Mouse (Mus musculus) spleen, adult 2 months (tissue): ENCODE measurements around the gene Unc45b. TPM values are rescaled to one million over a fixed set of nuclear protein-coding genes. Genes with fewer than 3 reads are reported as not detected.
A peak's percentile ranks its signal among the peaks of the same experiment; 100 is the strongest.

Experiments used
- DNase-seq, 2 experiments: peaks; one replicate each; pipeline versions ENCODE4 v3.0.0 to v3.0.0-alpha.2; 2012 to 2021; ENCODE audit warnings: low spot score in 2 of 2, low read depth in 1 of 2
- H3K27ac ChIP-seq: fragments of 200-500 bp; 2 replicates; pipeline ENCODE4 v1.5.1; 2012; ENCODE audit warnings: low read length, inconsistent platforms; ENCODE audit not compliant: insufficient read depth
- H3K27me3 ChIP-seq: fragments of 200-500 bp; 2 replicates; pipeline ENCODE4 v1.6.1; 2012; ENCODE audit warnings: mild to moderate bottlenecking, moderate library complexity, low read length, inconsistent platforms; ENCODE audit not compliant: control insufficient read depth, insufficient read depth
- H3K36me3 ChIP-seq: fragments of 200-500 bp; 2 replicates; pipeline ENCODE4 v1.6.1; 2012; ENCODE audit warnings: mild to moderate bottlenecking, low read length, inconsistent platforms; ENCODE audit not compliant: control insufficient read depth, insufficient read depth
- H3K4me1 ChIP-seq: fragments of 200-500 bp; 2 replicates; pipeline ENCODE4 v1.6.1; 2011; ENCODE audit warnings: inconsistent platforms; ENCODE audit not compliant: control insufficient read depth, insufficient read depth, insufficient read length
- H3K4me3 ChIP-seq: fragments of 200-500 bp; 2 replicates; pipeline ENCODE4 v1.5.1; 2011; ENCODE audit warnings: mild to moderate bottlenecking, inconsistent platforms; ENCODE audit not compliant: insufficient read depth, insufficient read length; ENCODE audit errors: extremely low read depth
- CTCF ChIP-seq: fragments of 200-500 bp; IDR thresholded peaks from 2 replicates; pipeline ENCODE4 v1.5.1; 2011; ENCODE audit warnings: mild to moderate bottlenecking, inconsistent platforms; ENCODE audit not compliant: insufficient read depth, insufficient read length, insufficient replicate concordance; ENCODE audit errors: extremely low read depth
- POLR2A ChIP-seq: fragments of 200-500 bp; IDR thresholded peaks from 2 replicates; pipeline ENCODE4 v1.6.1; 2011; ENCODE audit warnings: low read depth, low read length, inconsistent platforms
- WGBS: fragments of 180-500 bp; shearing (Covaris S2); methylation state at CpG from one replicate; pipeline ENCODE4 v1.1.7; 2018; 5-methylcytosine and 5-hydroxymethylcytosine counted together
- polyA plus RNA-seq: library from polyadenylated mRNA; depleted of rRNA; stranded (reverse); fragments of >200 nt; gene quantifications from 2 replicates; pipeline ENCODE4 v1.2.3, GENCODE M21; 2012

The Unc45b gene
- polyA plus RNA-seq, 1 experiment = 0.82 TPM

DNA sequence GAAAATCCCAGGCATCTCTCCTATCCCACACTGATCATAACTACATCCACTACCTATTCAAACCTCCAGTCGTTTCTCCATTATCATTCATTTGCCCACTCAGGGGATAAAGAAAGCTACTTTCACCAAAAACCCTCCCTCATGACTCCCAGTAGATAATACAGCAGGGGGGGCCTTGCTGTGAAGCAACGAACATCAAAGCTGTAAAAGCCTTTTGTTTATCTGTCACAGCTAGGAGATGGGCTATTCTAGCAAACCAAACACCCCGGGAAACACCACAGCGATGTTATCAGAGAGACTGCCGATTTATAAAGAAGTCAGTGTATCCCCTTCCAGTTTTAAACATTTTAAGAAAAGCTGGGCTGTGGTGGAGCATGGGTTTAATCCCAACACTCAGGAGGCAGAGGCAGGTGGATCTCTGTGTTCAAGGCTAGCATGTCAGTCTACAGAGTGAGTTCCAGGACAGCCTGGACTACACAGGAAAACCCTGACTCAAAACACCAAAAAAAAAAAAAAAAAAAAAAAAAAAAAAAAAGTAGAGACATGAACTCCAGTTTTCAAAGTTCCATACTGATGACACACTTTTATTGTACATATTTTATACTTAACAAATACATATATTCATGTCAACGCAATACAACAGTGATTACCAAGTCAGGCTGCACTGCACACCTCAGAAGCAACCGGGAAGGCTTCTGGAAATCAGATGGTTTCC lies 43.3 kb upstream of the Unc45b start:
- Histone ChIP-seq H3K4me1 (peaks cover 5% of the 10 kb centered on the region), H3K27ac (no peak overlapping the region)
- WGBS = 57% methylated on average over 7 of the region's 7 CpGs

DNA sequence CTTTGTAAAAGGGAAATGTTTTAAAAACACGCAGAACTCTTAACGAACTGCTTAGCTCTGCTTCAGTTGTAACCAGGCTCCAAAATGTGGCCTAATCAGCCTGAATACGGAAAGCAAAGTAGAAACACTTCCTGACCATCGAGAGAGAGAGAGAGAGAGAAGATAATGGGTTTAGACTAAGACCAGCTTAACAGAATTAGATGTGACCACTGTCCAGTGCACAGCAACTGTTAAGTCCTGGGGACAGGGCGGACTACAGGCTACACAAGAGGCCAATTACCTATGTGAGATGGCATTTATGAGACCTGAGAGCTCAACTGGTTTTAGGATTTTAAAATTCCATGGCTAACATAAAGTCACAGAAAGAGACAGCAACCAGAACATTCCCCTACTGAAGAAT lies 42.4 kb upstream of the Unc45b start:
- DNase-seq = no peak
- peaks cover 5% of the 10 kb centered on the region for H3K4me1 ChIP-seq
- H3K4me3 ChIP-seq = no peak overlapping the region
- WGBS = 58% methylated on average over 5 of the region's 5 CpGs
- no peak for TF ChIP-seq CTCF
- TF ChIP-seq POLR2A = no peak
- 0 out of 2 replicates have a peak, but pooled peaks cover 1% of the 10 kb centered on the region for H3K36me3 ChIP-seq
- no peak overlapping the region for H3K27ac ChIP-seq
- H3K27me3 ChIP-seq = no peaks in the 10 kb centered on the region

More for the DNA sequence above, 43.3 kb upstream of the Unc45b start:
- H3K4me3 ChIP-seq = no peak overlapping the region
- DNase-seq = no peak
- H3K36me3 ChIP-seq = 0 out of 2 replicates have a peak, but pooled peaks cover 1% of the 10 kb centered on the region
- no peaks in the 10 kb centered on the region for H3K27me3 ChIP-seq
- TF ChIP-seq CTCF = no peak
- no peak for TF ChIP-seq POLR2A

DNA sequence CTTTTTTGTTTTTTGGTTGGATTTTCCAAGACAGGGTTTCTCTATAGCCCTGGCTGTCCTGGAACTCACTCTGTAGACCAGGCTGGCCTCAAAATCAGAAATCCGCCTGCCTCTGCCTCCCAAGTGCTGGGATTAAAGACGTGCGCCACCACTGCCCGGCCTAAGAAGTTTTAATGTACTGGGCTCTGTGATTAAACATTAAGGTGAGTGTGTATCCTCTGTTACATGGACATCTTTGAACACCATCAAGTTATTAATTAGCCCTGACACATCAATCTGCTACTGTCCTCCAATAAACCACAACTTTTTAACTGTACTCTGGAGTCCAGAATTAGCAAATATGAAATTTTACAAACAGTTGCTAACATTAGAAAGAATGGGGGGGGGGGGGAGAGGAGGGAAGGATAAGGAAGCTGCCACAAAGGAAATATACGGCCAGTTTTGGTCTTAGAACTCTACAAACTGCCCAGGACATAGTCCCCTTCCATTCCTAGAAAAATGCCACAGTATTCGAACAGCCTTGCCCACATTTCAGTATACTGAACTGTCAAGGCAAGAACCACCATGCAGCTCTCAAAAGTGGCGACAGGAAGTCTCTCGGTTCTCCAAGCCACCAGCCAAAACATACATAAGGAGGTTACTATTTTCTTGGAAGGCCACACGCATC lies 40.7 kb upstream of the Unc45b start:
- TF ChIP-seq CTCF = no peak
- TF ChIP-seq POLR2A = no peak
- no peaks in the 10 kb centered on the region for H3K36me3 ChIP-seq
- H3K27me3 ChIP-seq = no peaks in the 10 kb centered on the region
- WGBS = 42% methylated on average over 9 of the region's 9 CpGs
- H3K4me3 ChIP-seq = peak overlapping the region; percentile 76
- peak overlapping the region; percentile 29; the same call in 1 of the 2 replicates for H3K27ac ChIP-seq
- no peak for DNase-seq
- H3K4me1 ChIP-seq = peaks cover 5% of the 10 kb centered on the region

GRCm38 (mm10) chr11:82870173-82871030 lies 39.9 kb upstream of the Unc45b start:
- no peaks in the 10 kb centered on the region for H3K36me3 ChIP-seq
- peaks cover 5% of the 10 kb centered on the region for H3K4me1 ChIP-seq
- H3K4me3 ChIP-seq = peak overlapping the region; percentile 76
- no peaks in the 10 kb centered on the region for H3K27me3 ChIP-seq
- under 1% methylated on average over 36 of the region's 36 CpGs for WGBS
- peak overlapping the region; percentile 74 for H3K27ac ChIP-seq
- TF ChIP-seq POLR2A (no peak), CTCF (no peak)
- peak; percentile 27 to 51 for DNase-seq

GRCm38 (mm10) chr11:82871031-82871446 lies 39.3 kb upstream of the Unc45b start, which contains the start of gene Rffl:
Gene Rffl (minus strand): TSS chr11:82871210.
- H3K36me3 ChIP-seq = no peaks in the 10 kb centered on the region
- H3K27me3 ChIP-seq = no peaks in the 10 kb centered on the region
- H3K4me1 ChIP-seq = peaks cover 5% of the 10 kb centered on the region
- H3K27ac ChIP-seq = peak within 1 kb of the TSS; percentile 74
- peak within 1 kb of the TSS; percentile 76 for H3K4me3 ChIP-seq
- TF ChIP-seq CTCF (peak; percentile 92), POLR2A (no peak)
- peak; percentile 83 to 92 for DNase-seq
- WGBS = under 1% methylated on average over 42 of the region's 43 CpGs

- no peak for TF ChIP-seq CTCF
- TF ChIP-seq POLR2A = no peak
- DNase-seq = no peak
- Histone ChIP-seq H3K27ac (no peak overlapping the region), H3K4me1 (peaks cover 2% of the 10 kb centered on the region; the same call in 1 of the 2 replicates), H3K4me3 (no peak overlapping the region), H3K36me3 (peaks cover 5% of the 10 kb centered on the region), H3K27me3 (no peaks in the 10 kb centered on the region)
- WGBS = 80% methylated on average over 5 of the region's 5 CpGs
Observed at GRCm38 (mm10) chr11:82874924-82875323, 35.4 kb upstream of the Unc45b start.
